Mouse (Mus musculus): ENCODE measurements around the gene Tigar. TPM values are rescaled to one million over a fixed set of nuclear protein-coding genes. Genes with fewer than 3 reads are reported as not detected.
A peak's percentile ranks its signal among the peaks of the same experiment; 100 is the strongest.

Tigar gene
- polyA plus RNA-seq, 1 experiment from 2014 or later = 8.7 TPM

DNA sequence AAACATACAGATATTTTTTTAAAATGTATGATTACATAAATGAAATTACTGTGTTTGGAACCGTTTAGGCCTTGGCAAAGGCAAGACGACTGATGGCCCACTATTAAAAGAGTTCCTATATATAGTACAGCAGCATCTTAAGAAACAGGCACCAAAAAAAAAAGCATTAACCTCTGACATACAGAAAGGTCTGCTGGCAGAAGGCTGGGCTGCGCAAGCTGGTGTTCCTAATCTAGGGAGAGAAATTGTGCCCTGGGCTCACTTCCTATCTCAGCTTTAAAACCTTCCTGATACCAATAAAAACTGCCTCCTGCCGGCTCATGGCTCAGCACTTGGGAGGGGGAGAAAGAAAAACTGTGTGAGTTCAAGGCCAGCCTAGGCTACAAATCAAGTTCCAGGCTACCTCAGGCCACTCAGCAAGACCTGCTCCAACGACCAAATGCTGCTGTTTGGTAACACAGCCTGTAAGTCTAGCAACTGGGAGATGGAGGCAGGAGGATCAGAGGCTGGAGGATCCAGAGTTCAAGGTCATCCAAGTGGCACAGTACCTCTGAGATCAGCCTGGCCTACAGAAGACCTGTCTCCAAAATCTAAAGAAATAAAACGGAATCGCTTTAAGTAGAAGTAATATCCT is 4.8 kb downstream of the Tigar start:
- no peak overlapping the region for H3K27ac ChIP-seq (replicated peaks)
- peaks cover 35% of the 10 kb centered on the region for H3K36me3 ChIP-seq
- H3K9me3 ChIP-seq (replicated peaks) = no peaks in the 10 kb centered on the region
- WGBS = 88% methylated on average over 7 of the region's 7 CpGs
- no peak for DNase-seq (ENCODE audit: low spot score)
- no peaks in the 10 kb centered on the region for H3K27me3 ChIP-seq (ENCODE audit: low read depth, poor library complexity, severe bottlenecking)
- peaks cover 17% of the 10 kb centered on the region for H3K4me1 ChIP-seq
- no peak overlapping the region for H3K4me3 ChIP-seq

GRCm38 (mm10) chr6:127103506-127104275 is 5.7 kb downstream of the Tigar start:
- H3K36me3 ChIP-seq = peaks cover 35% of the 10 kb centered on the region
- no peak overlapping the region for H3K27ac ChIP-seq (replicated peaks)
- no peaks in the 10 kb centered on the region for H3K9me3 ChIP-seq (replicated peaks)
- DNase-seq (ENCODE audit: low spot score) = no peak
- H3K27me3 ChIP-seq (ENCODE audit: low read depth, poor library complexity, severe bottlenecking) = no peaks in the 10 kb centered on the region
- 96% methylated on average over 6 of the region's 6 CpGs for WGBS
- no peak overlapping the region for H3K4me3 ChIP-seq
- H3K4me1 ChIP-seq = peaks cover 10% of the 10 kb centered on the region

DNA sequence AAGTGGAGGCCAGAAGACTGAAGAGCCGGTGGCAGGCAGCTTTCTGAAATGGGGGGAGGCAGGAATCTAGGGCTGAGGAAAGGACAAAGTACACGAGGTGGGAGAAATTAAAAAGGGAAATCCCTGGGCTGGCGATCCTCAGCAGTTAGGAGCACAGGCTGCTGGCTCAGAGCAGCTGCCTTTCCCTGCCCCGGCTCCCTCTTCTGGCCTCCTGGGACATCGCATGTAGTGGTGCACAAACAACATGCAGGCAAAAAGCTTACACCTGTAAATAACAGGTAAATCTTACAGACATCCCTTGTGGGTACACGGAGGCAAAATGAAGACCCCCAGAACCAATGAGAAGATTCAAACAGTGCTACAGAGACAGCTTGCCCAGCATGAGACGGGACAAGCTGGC is 14.8 kb downstream of the Tigar start:
- WGBS = 63% methylated on average over 7 of the region's 7 CpGs
- H3K27me3 ChIP-seq (ENCODE audit: low read depth, poor library complexity, severe bottlenecking) = no peaks in the 10 kb centered on the region
- DNase-seq (ENCODE audit: low spot score) = no peak

GRCm38 (mm10) chr6:127086739-127087138 is 22.6 kb downstream of the Tigar start:
- H3K4me3 ChIP-seq = no peak overlapping the region
- no peak for DNase-seq (ENCODE audit: low spot score)
- 75% methylated on average over 4 of the region's 4 CpGs for WGBS

More for the DNA sequence above, 14.8 kb downstream of the Tigar start:
- Histone ChIP-seq H3K4me1 (no peaks in the 10 kb centered on the region), H3K27ac (replicated peaks) (0 out of 2 replicates have a peak overlapping the region, but pooled peaks have one; percentile 13), H3K36me3 (peaks cover 34% of the 10 kb centered on the region), H3K4me3 (no peak overlapping the region), H3K9me3 (replicated peaks) (no peaks in the 10 kb centered on the region; the same call in 1 of the 2 replicates)

DNA sequence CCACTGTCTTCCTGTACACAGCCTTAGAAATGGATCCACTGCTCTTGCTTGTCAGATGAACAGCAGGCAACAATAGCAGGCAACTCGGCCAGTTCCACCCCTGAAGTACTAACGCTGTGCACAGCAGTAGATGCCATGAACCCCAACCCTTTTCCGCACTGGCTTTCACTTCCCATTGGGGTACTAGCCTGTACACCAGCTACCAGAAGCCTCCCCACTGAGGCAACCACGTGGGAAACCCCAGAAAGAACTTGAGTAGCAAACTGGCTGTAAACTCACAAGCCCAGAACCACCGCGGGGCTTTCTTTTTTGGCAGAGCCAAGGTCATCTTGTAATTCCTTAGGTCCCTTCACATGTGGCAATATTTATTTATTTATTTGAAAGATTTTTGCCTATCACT is 27.5 kb downstream of the Tigar start:
- no peak for DNase-seq (ENCODE audit: low spot score)
- H3K27me3 ChIP-seq (ENCODE audit: low read depth, poor library complexity, severe bottlenecking) = peaks cover 55% of the 10 kb centered on the region
- 71% methylated on average over 6 of the region's 6 CpGs for WGBS

More at GRCm38 (mm10) chr6:127086739-127087138, 22.6 kb downstream of the Tigar start:
- no peak overlapping the region for H3K27ac ChIP-seq (replicated peaks)
- no peaks in the 10 kb centered on the region; the same call in 1 of the 2 replicates for H3K9me3 ChIP-seq (replicated peaks)
- peaks cover 49% of the 10 kb centered on the region for H3K36me3 ChIP-seq
- peaks cover 13% of the 10 kb centered on the region for H3K27me3 ChIP-seq (ENCODE audit: low read depth, poor library complexity, severe bottlenecking)
- H3K4me1 ChIP-seq = no peaks in the 10 kb centered on the region

DNA sequence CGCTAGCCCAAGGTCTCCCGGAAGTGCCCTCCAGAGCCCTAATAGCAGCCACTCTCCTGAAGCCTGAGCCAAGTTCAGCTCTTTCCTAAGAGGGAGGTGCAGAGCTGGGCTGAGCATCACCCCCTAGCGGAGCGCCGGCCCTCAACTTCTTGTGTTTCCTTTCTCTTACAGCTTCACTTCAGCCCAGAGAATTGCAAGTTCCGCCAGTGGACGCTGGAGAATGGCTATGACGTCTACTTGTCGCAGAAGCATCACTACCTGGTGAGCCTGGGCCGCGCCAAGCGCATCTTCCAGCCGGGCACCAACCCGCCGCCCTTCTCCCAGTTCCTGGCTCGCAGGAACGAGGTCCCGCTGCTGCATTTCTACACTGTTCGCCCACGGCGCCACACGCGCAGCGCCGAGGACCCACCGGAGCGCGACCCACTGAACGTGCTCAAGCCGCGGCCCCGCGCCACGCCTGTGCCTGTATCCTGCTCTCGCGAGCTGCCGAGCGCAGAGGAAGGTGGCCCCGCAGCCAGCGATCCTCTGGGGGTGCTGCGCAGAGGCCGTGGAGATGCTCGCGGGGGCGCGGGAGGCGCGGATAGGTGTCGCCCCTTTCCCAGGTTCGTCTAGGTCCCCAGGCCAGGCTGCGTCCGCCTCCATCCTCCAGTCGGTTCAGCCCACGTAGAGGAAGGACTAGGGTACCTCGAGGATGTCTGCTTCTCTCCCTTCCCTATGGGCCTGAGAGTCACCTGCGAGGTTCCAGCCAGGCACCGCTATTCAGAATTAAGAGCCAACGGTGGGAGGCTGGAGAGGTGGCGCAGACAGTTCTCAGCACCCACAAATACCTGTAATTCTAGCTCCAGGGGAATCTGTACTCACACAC is 29.3 kb downstream of the Tigar start:
- Histone ChIP-seq H3K4me3 (peak overlapping the region; percentile 71), H3K9me3 (replicated peaks) (no peaks in the 10 kb centered on the region), H3K4me1 (peaks cover 17% of the 10 kb centered on the region), H3K27me3 (ENCODE audit: low read depth, poor library complexity, severe bottlenecking) (peaks cover 55% of the 10 kb centered on the region), H3K27ac (replicated peaks) (peak overlapping the region; percentile 79), H3K36me3 (no peaks in the 10 kb centered on the region)
- WGBS = 2% methylated on average over 59 of the region's 59 CpGs
- peak; percentile 81 for DNase-seq (ENCODE audit: low spot score)

More for the DNA sequence above, 27.5 kb downstream of the Tigar start:
- Histone ChIP-seq H3K27ac (replicated peaks) (no peak overlapping the region), H3K36me3 (0 out of 2 replicates have a peak, but pooled peaks cover 2% of the 10 kb centered on the region), H3K4me3 (no peak overlapping the region), H3K4me1 (peaks cover 17% of the 10 kb centered on the region), H3K9me3 (replicated peaks) (no peaks in the 10 kb centered on the region)

DNA sequence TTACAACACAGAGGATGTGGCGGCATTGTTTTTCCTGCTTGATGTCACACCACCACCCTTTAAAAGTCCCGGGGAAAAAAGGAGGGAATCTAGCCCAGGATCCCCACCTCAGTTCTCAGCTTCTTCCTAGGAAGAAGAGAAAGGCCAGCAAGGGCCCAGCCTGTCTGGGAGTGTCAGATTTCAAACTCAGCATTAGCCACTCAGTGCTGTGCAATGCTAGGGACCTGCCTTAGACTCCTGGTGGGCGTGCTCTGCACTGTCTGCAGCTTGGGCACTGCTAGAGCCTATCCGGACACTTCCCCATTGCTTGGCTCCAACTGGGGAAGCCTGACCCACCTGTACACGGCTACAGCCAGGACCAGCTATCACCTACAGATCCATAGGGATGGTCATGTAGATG is 36.5 kb downstream of the Tigar start, which contains the start of gene Fgf23:
TSS of gene Fgf23 (plus strand) at position 86 of the 400 bp plus-strand sequence.
- Histone ChIP-seq H3K4me1 (peaks cover 10% of the 10 kb centered on the region), H3K27me3 (ENCODE audit: low read depth, poor library complexity, severe bottlenecking) (peaks cover 3% of the 10 kb centered on the region), H3K9me3 (replicated peaks) (no peaks in the 10 kb centered on the region), H3K27ac (replicated peaks) (no peak within 1 kb of the TSS), H3K36me3 (no peaks in the 10 kb centered on the region), H3K4me3 (no peak within 1 kb of the TSS)
- WGBS = 14% methylated on average over 5 of the region's 5 CpGs
- peak; percentile 51 for DNase-seq (ENCODE audit: low spot score)

- Histone ChIP-seq H3K27ac (replicated peaks) (peak overlapping the region; percentile 39; the same call in 1 of the 2 replicates), H3K4me3 (peak overlapping the region; percentile 35)
Measured at GRCm38 (mm10) chr6:127064815-127065214, 44.5 kb downstream of the Tigar start.

DNA sequence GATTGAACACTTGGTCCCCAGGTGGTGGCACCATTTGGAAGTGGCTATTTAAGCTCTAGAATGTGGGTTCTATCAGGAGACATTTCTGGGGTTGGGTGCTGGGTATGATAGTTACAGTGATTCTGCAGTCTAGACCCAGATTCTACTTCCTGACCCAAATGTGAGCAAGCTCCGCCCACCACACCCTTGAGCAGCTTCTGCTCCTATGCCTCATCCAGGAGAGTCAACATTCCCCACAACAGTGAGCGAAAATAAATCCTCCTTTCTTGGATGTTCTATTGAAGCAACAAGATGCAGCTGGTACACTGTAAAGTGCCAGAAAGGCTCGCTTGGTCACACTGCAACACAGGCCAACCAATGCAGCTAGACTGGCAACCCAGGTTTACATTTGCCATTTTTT is 45.4 kb downstream of the Tigar start:
- Histone ChIP-seq H3K27ac (replicated peaks) (no peak overlapping the region), H3K9me3 (replicated peaks) (no peaks in the 10 kb centered on the region), H3K36me3 (no peaks in the 10 kb centered on the region), H3K4me3 (no peak overlapping the region), H3K4me1 (peaks cover 9% of the 10 kb centered on the region), H3K27me3 (ENCODE audit: low read depth, poor library complexity, severe bottlenecking) (peaks cover 23% of the 10 kb centered on the region)
- WGBS = 77% methylated on average over 3 of the region's 3 CpGs
- DNase-seq (ENCODE audit: low spot score) = no peak

More at GRCm38 (mm10) chr6:127064815-127065214, 44.5 kb downstream of the Tigar start:
- Histone ChIP-seq H3K4me1 (peaks cover 9% of the 10 kb centered on the region), H3K36me3 (no peaks in the 10 kb centered on the region), H3K9me3 (replicated peaks) (no peaks in the 10 kb centered on the region), H3K27me3 (ENCODE audit: low read depth, poor library complexity, severe bottlenecking) (peaks cover 23% of the 10 kb centered on the region)
- 9% methylated on average over 14 of the region's 14 CpGs for WGBS
- DNase-seq (ENCODE audit: low spot score) = peak; percentile 27

- Histone ChIP-seq H3K4me1 (peaks cover 6% of the 10 kb centered on the region), H3K9me3 (replicated peaks) (no peaks in the 10 kb centered on the region), H3K4me3 (no peak overlapping the region), H3K27me3 (ENCODE audit: low read depth, poor library complexity, severe bottlenecking) (peaks cover 13% of the 10 kb centered on the region), H3K27ac (replicated peaks) (no peak overlapping the region), H3K36me3 (no peaks in the 10 kb centered on the region)
- no peak for DNase-seq (ENCODE audit: low spot score)
- WGBS = 83% methylated on average over 4 of the region's 4 CpGs
Measured at GRCm38 (mm10) chr6:127059975-127060374, 49.4 kb downstream of the Tigar start.

DNA sequence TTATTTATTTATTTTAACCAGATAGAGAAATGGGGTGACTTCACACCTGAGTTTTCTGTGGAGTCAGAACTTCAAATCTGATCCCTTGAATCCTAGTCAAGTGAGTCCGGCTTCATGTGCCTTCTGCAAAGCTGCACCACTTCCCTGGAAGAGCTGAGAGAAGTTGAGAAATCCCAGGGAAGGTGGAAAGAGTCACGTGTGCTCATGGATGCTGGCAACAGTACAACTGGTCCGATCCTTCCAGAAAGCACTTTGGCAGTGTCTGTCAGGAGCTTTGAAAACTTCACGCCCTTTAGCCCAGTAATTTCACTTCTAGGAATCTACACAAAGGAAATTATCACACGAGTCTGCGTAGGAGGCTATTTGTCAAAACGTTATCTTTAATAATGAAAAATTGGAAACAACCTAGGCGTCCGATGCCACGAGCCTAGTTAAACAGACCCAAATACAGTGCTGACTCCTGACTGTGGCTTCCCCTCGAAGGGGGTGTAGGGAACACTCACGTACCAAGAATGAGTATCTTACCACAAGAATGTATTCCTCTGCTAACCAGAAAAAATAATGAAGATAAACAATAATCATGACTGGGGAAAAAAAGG is 52.3 kb downstream of the Tigar start:
- no peaks in the 10 kb centered on the region for H3K9me3 ChIP-seq (replicated peaks)
- H3K27me3 ChIP-seq (ENCODE audit: low read depth, poor library complexity, severe bottlenecking) = no peaks in the 10 kb centered on the region
- no peak overlapping the region for H3K27ac ChIP-seq (replicated peaks)
- 89% methylated on average over 12 of the region's 12 CpGs for WGBS
- no peaks in the 10 kb centered on the region for H3K36me3 ChIP-seq
- DNase-seq (ENCODE audit: low spot score) = no peak
- no peak overlapping the region for H3K4me3 ChIP-seq
- H3K4me1 ChIP-seq = no peaks in the 10 kb centered on the region

GRCm38 (mm10) chr6:127050847-127051246 is 58.5 kb downstream of the Tigar start:
- Histone ChIP-seq H3K27ac (replicated peaks) (no peak overlapping the region), H3K4me3 (no peak overlapping the region), H3K4me1 (peaks cover 6% of the 10 kb centered on the region; the same call in 1 of the 2 replicates), H3K36me3 (no peaks in the 10 kb centered on the region), H3K9me3 (replicated peaks) (no peaks in the 10 kb centered on the region), H3K27me3 (ENCODE audit: low read depth, poor library complexity, severe bottlenecking) (no peaks in the 10 kb centered on the region)
- WGBS = 61% methylated on average over 4 of the region's 4 CpGs
- DNase-seq (ENCODE audit: low spot score) = no peak

Data from midbrain, embryonic 10.5 days (tissue).